Mouse (Mus musculus): ENCODE measurements at regions not wholly inside any gene's neighbourhood (a gene's known extent, or its start where the extent isn't known, plus 50 kb on each side); places are given as distances from the start of the nearest gene placed in this dataset.

DNA sequence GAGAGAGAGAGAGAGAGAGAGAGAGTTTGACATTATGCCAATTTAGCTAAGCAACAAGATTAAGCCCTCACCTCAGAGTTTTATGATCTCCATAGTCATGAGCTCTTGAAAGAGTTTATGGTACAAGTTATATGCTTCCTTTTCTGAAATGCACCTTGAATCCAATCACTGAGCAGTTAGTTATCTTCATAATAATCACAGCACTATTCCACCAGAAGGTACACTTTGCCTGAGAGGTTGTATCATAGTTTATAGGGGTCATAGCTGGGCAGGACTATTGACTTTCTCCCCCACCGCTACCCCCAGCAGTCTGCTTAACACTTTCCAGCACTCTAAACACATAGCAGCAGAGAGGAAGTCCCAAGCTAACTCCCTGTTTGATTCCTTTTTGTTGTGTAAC, 151.8 kb upstream of the Rprm start:
- ATAC-seq (replicated peaks; ENCODE audit: low FRiP score, low TSS enrichment, low read depth) = peak; percentile 94
- Histone ChIP-seq H3K4me3 (ENCODE audit: low read depth, low read length) (no peak overlapping the region), H3K4me2 (ENCODE audit: low read length) (no peak overlapping the region), H3K27me3 (replicated peaks; ENCODE audit: control insufficient read depth, insufficient read depth, low read length) (no peaks in the 10 kb centered on the region), H3K4me1 (replicated peaks; ENCODE audit: control insufficient read depth, insufficient read depth, low read length) (no peaks in the 10 kb centered on the region), H3K27ac (ENCODE audit: low read depth) (no peak overlapping the region), H3K36me3 (ENCODE audit: control insufficient read depth, insufficient read depth, low read length) (no peaks in the 10 kb centered on the region), H3K9me3 (ENCODE audit: control insufficient read depth, low read length) (no peaks in the 10 kb centered on the region), H3K9ac (ENCODE audit: low read length) (no peak overlapping the region)
- DNase-seq (ENCODE audit: low spot score) = no peak
- 46% methylated on average over 1 of the region's 1 CpGs for WGBS

- ATAC-seq (replicated peaks; ENCODE audit: low FRiP score, low TSS enrichment, low read depth) (no peak), DNase-seq (ENCODE audit: low spot score) (no peak)
- Histone ChIP-seq H3K4me3 (ENCODE audit: low read depth, low read length) (no peak overlapping the region), H3K27me3 (replicated peaks; ENCODE audit: control insufficient read depth, insufficient read depth, low read length) (no peaks in the 10 kb centered on the region), H3K4me2 (ENCODE audit: low read length) (no peak overlapping the region), H3K36me3 (ENCODE audit: control insufficient read depth, insufficient read depth, low read length) (no peaks in the 10 kb centered on the region), H3K9me3 (ENCODE audit: control insufficient read depth, low read length) (no peaks in the 10 kb centered on the region), H3K9ac (ENCODE audit: low read length) (no peak overlapping the region), H3K27ac (ENCODE audit: low read depth) (no peak overlapping the region), H3K4me1 (replicated peaks; ENCODE audit: control insufficient read depth, insufficient read depth, low read length) (no peaks in the 10 kb centered on the region)
- 82% methylated on average over 4 of the region's 4 CpGs for WGBS
Observed at GRCm38 (mm10) chr2:54264773-54265452, 171.2 kb upstream of the Galnt13 start.

GRCm38 (mm10) chr2:54265453-54265823, 170.7 kb upstream of the Galnt13 start:
- Histone ChIP-seq H3K36me3 (ENCODE audit: control insufficient read depth, insufficient read depth, low read length) (no peaks in the 10 kb centered on the region), H3K27me3 (replicated peaks; ENCODE audit: control insufficient read depth, insufficient read depth, low read length) (no peaks in the 10 kb centered on the region), H3K4me1 (replicated peaks; ENCODE audit: control insufficient read depth, insufficient read depth, low read length) (no peaks in the 10 kb centered on the region), H3K27ac (ENCODE audit: low read depth) (no peak overlapping the region), H3K9ac (ENCODE audit: low read length) (no peak overlapping the region), H3K4me2 (ENCODE audit: low read length) (no peak overlapping the region), H3K4me3 (ENCODE audit: low read depth, low read length) (no peak overlapping the region), H3K9me3 (ENCODE audit: control insufficient read depth, low read length) (no peaks in the 10 kb centered on the region)
- no peak for ATAC-seq (replicated peaks; ENCODE audit: low FRiP score, low TSS enrichment, low read depth)
- DNase-seq (ENCODE audit: low spot score) = no peak
- 83% methylated on average over 5 of the region's 5 CpGs for WGBS

DNA sequence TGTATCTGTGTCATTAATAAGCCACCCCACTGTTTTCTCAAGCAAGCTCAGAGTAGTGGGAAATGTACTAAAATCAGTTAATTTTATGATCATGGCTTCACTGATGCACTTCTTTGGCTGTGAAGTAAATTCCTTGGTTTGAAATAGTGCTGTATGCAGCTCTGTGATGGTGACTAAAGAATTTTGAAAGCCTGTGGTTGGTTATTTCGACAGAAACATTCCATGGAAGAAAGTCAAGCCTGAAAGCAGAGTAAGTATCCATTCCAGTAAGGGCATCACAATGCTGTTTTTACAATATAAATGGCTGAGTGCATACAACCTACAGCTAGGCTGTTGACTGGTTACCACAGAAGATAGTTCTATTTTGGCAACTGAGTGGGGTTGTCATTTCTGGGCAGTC, 154.2 kb upstream of the Galnt13 start:
- ATAC-seq (replicated peaks; ENCODE audit: low FRiP score, low TSS enrichment, low read depth) (no peak), DNase-seq (ENCODE audit: low spot score) (no peak)
- WGBS = 58% methylated on average over 1 of the region's 1 CpGs
- Histone ChIP-seq H3K9ac (ENCODE audit: low read length) (no peak overlapping the region), H3K4me1 (replicated peaks; ENCODE audit: control insufficient read depth, insufficient read depth, low read length) (no peaks in the 10 kb centered on the region), H3K27ac (ENCODE audit: low read depth) (no peak overlapping the region), H3K4me2 (ENCODE audit: low read length) (no peak overlapping the region), H3K36me3 (ENCODE audit: control insufficient read depth, insufficient read depth, low read length) (no peaks in the 10 kb centered on the region), H3K4me3 (ENCODE audit: low read depth, low read length) (no peak overlapping the region), H3K27me3 (replicated peaks; ENCODE audit: control insufficient read depth, insufficient read depth, low read length) (no peaks in the 10 kb centered on the region), H3K9me3 (ENCODE audit: control insufficient read depth, low read length) (no peaks in the 10 kb centered on the region)

GRCm38 (mm10) chr2:54283876-54284275, 152.2 kb upstream of the Galnt13 start:
- no peak for ATAC-seq (replicated peaks; ENCODE audit: low FRiP score, low TSS enrichment, low read depth)
- WGBS = 86% methylated on average over 2 of the region's 2 CpGs
- H3K4me3 ChIP-seq (ENCODE audit: low read depth, low read length) = no peak overlapping the region

DNA sequence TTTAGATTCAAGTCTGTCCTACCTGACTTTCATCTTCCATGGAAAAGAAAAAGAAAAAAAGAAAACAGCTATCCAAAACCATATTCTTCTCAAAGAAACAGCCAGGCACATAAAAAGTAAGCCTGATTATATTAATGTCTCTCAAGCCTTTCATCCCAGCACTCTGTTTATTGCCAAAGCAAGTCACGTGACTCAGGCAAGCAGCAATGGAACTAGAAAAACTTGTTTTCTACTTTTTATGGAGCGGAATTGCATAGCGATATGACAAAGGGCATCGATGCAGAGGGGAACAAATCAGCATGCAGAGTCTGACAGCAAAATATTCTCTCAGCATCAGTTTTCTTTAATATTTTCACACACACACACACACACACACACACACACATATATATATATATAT, 130.6 kb upstream of the Galnt13 start:
- 67% methylated on average over 4 of the region's 4 CpGs for WGBS
- Histone ChIP-seq H3K4me1 (replicated peaks; ENCODE audit: control insufficient read depth, insufficient read depth, low read length) (no peaks in the 10 kb centered on the region), H3K27ac (ENCODE audit: low read depth) (no peak overlapping the region), H3K27me3 (replicated peaks; ENCODE audit: control insufficient read depth, insufficient read depth, low read length) (no peaks in the 10 kb centered on the region), H3K4me2 (ENCODE audit: low read length) (no peak overlapping the region), H3K9me3 (ENCODE audit: control insufficient read depth, low read length) (no peaks in the 10 kb centered on the region), H3K9ac (ENCODE audit: low read length) (no peak overlapping the region), H3K36me3 (ENCODE audit: control insufficient read depth, insufficient read depth, low read length) (no peaks in the 10 kb centered on the region), H3K4me3 (ENCODE audit: low read depth, low read length) (no peak overlapping the region)
- no peak for DNase-seq (ENCODE audit: low spot score)
- ATAC-seq (replicated peaks; ENCODE audit: low FRiP score, low TSS enrichment, low read depth) = peak; percentile 83

More at GRCm38 (mm10) chr2:54283876-54284275, 152.2 kb upstream of the Galnt13 start:
- Histone ChIP-seq H3K27ac (ENCODE audit: low read depth) (no peak overlapping the region), H3K4me1 (replicated peaks; ENCODE audit: control insufficient read depth, insufficient read depth, low read length) (no peaks in the 10 kb centered on the region), H3K4me2 (ENCODE audit: low read length) (no peak overlapping the region), H3K9ac (ENCODE audit: low read length) (no peak overlapping the region), H3K9me3 (ENCODE audit: control insufficient read depth, low read length) (no peaks in the 10 kb centered on the region), H3K27me3 (replicated peaks; ENCODE audit: control insufficient read depth, insufficient read depth, low read length) (no peaks in the 10 kb centered on the region), H3K36me3 (ENCODE audit: control insufficient read depth, insufficient read depth, low read length) (no peaks in the 10 kb centered on the region)
- no peak for DNase-seq (ENCODE audit: low spot score)

GRCm38 (mm10) chr2:54318559-54318958, 117.6 kb upstream of the Galnt13 start:
- no peak overlapping the region for H3K9ac ChIP-seq (ENCODE audit: low read length)
- no peaks in the 10 kb centered on the region for H3K36me3 ChIP-seq (ENCODE audit: control insufficient read depth, insufficient read depth, low read length)
- 59% methylated on average over 3 of the region's 3 CpGs for WGBS
- no peak overlapping the region for H3K4me2 ChIP-seq (ENCODE audit: low read length)
- no peaks in the 10 kb centered on the region for H3K4me1 ChIP-seq (replicated peaks; ENCODE audit: control insufficient read depth, insufficient read depth, low read length)
- no peaks in the 10 kb centered on the region for H3K27me3 ChIP-seq (replicated peaks; ENCODE audit: control insufficient read depth, insufficient read depth, low read length)
- no peak for ATAC-seq (replicated peaks; ENCODE audit: low FRiP score, low TSS enrichment, low read depth)
- DNase-seq (ENCODE audit: low spot score) = no peak
- no peak overlapping the region for H3K4me3 ChIP-seq (ENCODE audit: low read depth, low read length)
- no peak overlapping the region for H3K27ac ChIP-seq (ENCODE audit: low read depth)
- no peaks in the 10 kb centered on the region for H3K9me3 ChIP-seq (ENCODE audit: control insufficient read depth, low read length)

GRCm38 (mm10) chr2:54366963-54367362, 69.2 kb upstream of the Galnt13 start:
- 40% methylated on average over 3 of the region's 3 CpGs for WGBS
- no peaks in the 10 kb centered on the region for H3K36me3 ChIP-seq (ENCODE audit: control insufficient read depth, insufficient read depth, low read length)
- H3K4me1 ChIP-seq (replicated peaks; ENCODE audit: control insufficient read depth, insufficient read depth, low read length) = no peaks in the 10 kb centered on the region
- H3K27ac ChIP-seq (ENCODE audit: low read depth) = no peak overlapping the region
- no peaks in the 10 kb centered on the region for H3K9me3 ChIP-seq (ENCODE audit: control insufficient read depth, low read length)
- ATAC-seq (replicated peaks; ENCODE audit: low FRiP score, low TSS enrichment, low read depth) = no peak
- H3K4me2 ChIP-seq (ENCODE audit: low read length) = no peak overlapping the region
- DNase-seq (ENCODE audit: low spot score) = no peak
- no peak overlapping the region for H3K4me3 ChIP-seq (ENCODE audit: low read depth, low read length)
- H3K9ac ChIP-seq (ENCODE audit: low read length) = no peak overlapping the region
- H3K27me3 ChIP-seq (replicated peaks; ENCODE audit: control insufficient read depth, insufficient read depth, low read length) = no peaks in the 10 kb centered on the region

GRCm38 (mm10) chr2:54379279-54379678, 56.8 kb upstream of the Galnt13 start:
- 88% methylated on average over 2 of the region's 2 CpGs for WGBS
- Histone ChIP-seq H3K27ac (ENCODE audit: low read depth) (no peak overlapping the region), H3K36me3 (ENCODE audit: control insufficient read depth, insufficient read depth, low read length) (no peaks in the 10 kb centered on the region), H3K9ac (ENCODE audit: low read length) (no peak overlapping the region), H3K4me3 (ENCODE audit: low read depth, low read length) (no peak overlapping the region), H3K27me3 (replicated peaks; ENCODE audit: control insufficient read depth, insufficient read depth, low read length) (no peaks in the 10 kb centered on the region), H3K9me3 (ENCODE audit: control insufficient read depth, low read length) (no peaks in the 10 kb centered on the region), H3K4me2 (ENCODE audit: low read length) (no peak overlapping the region), H3K4me1 (replicated peaks; ENCODE audit: control insufficient read depth, insufficient read depth, low read length) (no peaks in the 10 kb centered on the region)
- no peak for DNase-seq (ENCODE audit: low spot score)
- no peak for ATAC-seq (replicated peaks; ENCODE audit: low FRiP score, low TSS enrichment, low read depth)

All from intestine, embryonic 14.5 days (tissue).